ENCODE assay signal across 8 mouse cellular contexts in genomic region chr7:97325156-97325985, GRCm38 (mm10). TPM values are rescaled to one million over a fixed set of nuclear protein-coding genes. Genes with fewer than 3 reads are reported as not detected.
A peak's percentile ranks its signal among the peaks of the same experiment; 100 is the strongest.
DNase-seq lines count a peak whose midpoint lies in the region; ATAC-seq and TF ChIP-seq lines count a peak whose summit lies in the region.

No protein-coding gene starts in this region.

- peak overlapping the region; percentile 49 for H3K4me2 ChIP-seq in embryonic facial prominence, embryonic 11.5 days (ENCODE audit: low read depth, low read length)
- H3K4me2 ChIP-seq in hindbrain, embryonic 13.5 days = peak overlapping the region; percentile 58
- peak overlapping the region; percentile 29 for H3K4me2 ChIP-seq in midbrain, embryonic 11.5 days

- H3K27me3 ChIP-seq in embryonic facial prominence, embryonic 11.5 days (ENCODE audit: control insufficient read depth, insufficient read depth, low read length) = peaks cover 21% of the 10 kb centered on the region
- peaks cover 43% of the 10 kb centered on the region for H3K27me3 ChIP-seq in hindbrain, embryonic 13.5 days
- peaks cover 27% of the 10 kb centered on the region for H3K27me3 ChIP-seq in midbrain, embryonic 11.5 days (ENCODE audit: control insufficient read depth, insufficient read depth, low read length)
- H3K27me3 ChIP-seq in testis, adult 2 months (ENCODE audit: control insufficient read depth, insufficient read depth, low read length) = no peaks in the 10 kb centered on the region

- TF ChIP-seq POLR2A in testis, adult 2 months (IDR thresholded peaks at IDR 0.05; ENCODE audit: control insufficient read depth, low read depth, low read length) = no peak

- WGBS in embryonic facial prominence, embryonic 11.5 days = 12% methylated on average over 85 of the region's 96 CpGs
- 13% methylated on average over 96 of the region's 96 CpGs for WGBS in hindbrain, embryonic 13.5 days
- WGBS in midbrain, embryonic 11.5 days = 13% methylated on average over 87 of the region's 96 CpGs

- peak; percentile 36 to 57 for DNase-seq in kidney, postnatal 4 days
- DNase-seq in kidney, adult 9 months = no peak
- DNase-seq in embryonic facial prominence, embryonic 11.5 days (ENCODE audit: low spot score) = peak; percentile 46
- DNase-seq in midbrain, embryonic 11.5 days (ENCODE audit: low spot score, missing footprints) = peak; percentile 81
- DNase-seq in gastrocnemius, adult 2 months = no peak

- no peaks in the 10 kb centered on the region for H3K9me3 ChIP-seq in embryonic facial prominence, embryonic 11.5 days (replicated peaks; ENCODE audit: control insufficient read depth, low read length)
- no peaks in the 10 kb centered on the region for H3K9me3 ChIP-seq in hindbrain, embryonic 13.5 days
- no peaks in the 10 kb centered on the region for H3K9me3 ChIP-seq in midbrain, embryonic 11.5 days (ENCODE audit: control insufficient read depth, low read length)

- H3K27ac ChIP-seq in embryonic facial prominence, embryonic 11.5 days (replicated peaks; ENCODE audit: low read depth, low read length) = no peak overlapping the region
- H3K27ac ChIP-seq in hindbrain, embryonic 13.5 days = no peak overlapping the region
- no peak overlapping the region for H3K27ac ChIP-seq in midbrain, embryonic 11.5 days (ENCODE audit: low read depth, low read length)
- no peak overlapping the region for H3K27ac ChIP-seq in testis, adult 2 months (ENCODE audit: control insufficient read depth, insufficient read depth, low read depth, low read length)
- H3K27ac ChIP-seq in gastrocnemius, adult 2 months = no peak overlapping the region

- peaks cover 4% of the 10 kb centered on the region; the same call in 1 of the 2 replicates for H3K4me1 ChIP-seq in embryonic facial prominence, embryonic 11.5 days (ENCODE audit: control insufficient read depth, insufficient read depth, low read length)
- H3K4me1 ChIP-seq in hindbrain, embryonic 13.5 days (replicated peaks) = peaks cover 24% of the 10 kb centered on the region
- H3K4me1 ChIP-seq in midbrain, embryonic 11.5 days (ENCODE audit: control insufficient read depth, insufficient read depth, low read length) = peaks cover 2% of the 10 kb centered on the region; the same call in 1 of the 2 replicates
- H3K4me1 ChIP-seq in testis, adult 2 months (ENCODE audit: control insufficient read depth, insufficient read depth, low read length) = peaks cover 16% of the 10 kb centered on the region

- H3K4me3 ChIP-seq in embryonic facial prominence, embryonic 11.5 days (ENCODE audit: low read depth, low read length) = peak overlapping the region; percentile 26
- H3K4me3 ChIP-seq in hindbrain, embryonic 13.5 days = peak overlapping the region; percentile 36
- H3K4me3 ChIP-seq in midbrain, embryonic 11.5 days (ENCODE audit: low read depth, low read length) = peak overlapping the region; percentile 19
- peak overlapping the region; percentile 74 for H3K4me3 ChIP-seq in testis, adult 2 months (ENCODE audit: control insufficient read depth, low read depth, low read length)
- no peak overlapping the region for H3K4me3 ChIP-seq in gastrocnemius, adult 2 months

- TF ChIP-seq CTCF in testis, adult 2 months (IDR thresholded peaks at IDR 0.05; ENCODE audit: control insufficient read depth, insufficient read depth, insufficient replicate concordance, low read depth, low read length) = no peak
- no peak for TF ChIP-seq CTCF in gastrocnemius, adult 2 months (IDR thresholded peaks at IDR 0.05)

- intact Hi-C loops in gastrocnemius, adult 2 months (cut with DNase I) = no loop called here

- H3K9ac ChIP-seq in embryonic facial prominence, embryonic 11.5 days (replicated peaks; ENCODE audit: low read length) = no peak overlapping the region
- peak overlapping the region; percentile 39 for H3K9ac ChIP-seq in hindbrain, embryonic 13.5 days
- H3K9ac ChIP-seq in midbrain, embryonic 11.5 days (ENCODE audit: low read length) = no peak overlapping the region

- ATAC-seq in embryonic facial prominence, embryonic 11.5 days (replicated peaks; ENCODE audit: insufficient number of reproducible peaks, low FRiP score, low TSS enrichment, low read depth) = peak; percentile 26; the same call in 1 of the 2 replicates
- peak; percentile 38 for ATAC-seq in hindbrain, embryonic 13.5 days (ENCODE audit: low FRiP score)
- ATAC-seq in midbrain, embryonic 11.5 days (ENCODE audit: low FRiP score) = peak; percentile 34; the same call in 1 of the 2 replicates
- no peak for ATAC-seq in inflammation-experienced regulatory T-cells, adult 6 months

- H3K36me3 ChIP-seq in embryonic facial prominence, embryonic 11.5 days (replicated peaks; ENCODE audit: control insufficient read depth, insufficient read depth, low read depth, low read length) = no peaks in the 10 kb centered on the region
- H3K36me3 ChIP-seq in hindbrain, embryonic 13.5 days = peaks cover 28% of the 10 kb centered on the region
- H3K36me3 ChIP-seq in midbrain, embryonic 11.5 days (ENCODE audit: control insufficient read depth, insufficient read depth, low read length) = no peaks in the 10 kb centered on the region
- H3K36me3 ChIP-seq in testis, adult 2 months (ENCODE audit: control insufficient read depth, insufficient read depth, low read length) = no peaks in the 10 kb centered on the region

RNA-seq across cellular contexts. Expression of gene Usp35, which starts 6.4 kb away (rescaled TPM):
- polyA plus RNA-seq in embryonic facial prominence, embryonic 11.5 days (2014; fragmentation: Nextera tagmentation; extraction: Ambion mirVana) = 1.2 and 3.0 TPM in 2 replicates
- polyA plus RNA-seq in hindbrain, embryonic 13.5 days (2015; fragmentation: Nextera tagmentation; extraction: Ambion mirVana) = 3.2 and 3.6 TPM in 2 replicates
- 2.5 and 2.9 TPM in 2 replicates for polyA plus RNA-seq in midbrain, embryonic 11.5 days (2014; fragmentation: Nextera tagmentation; extraction: Ambion mirVana)
- polyA plus RNA-seq in testis, adult 2 months (2012; rRNA removed) = 2.9 and 3.6 TPM in 2 replicates
- 1 to 10 TPM in 2 of 3 experiments, under 1 TPM in 1; 0.87 to 2.3 (median 2.3) TPM for polyA plus RNA-seq in inflammation-experienced regulatory T-cells, adult 6 months (2017; shearing (Covaris generic))
- total RNA-seq in gastrocnemius, adult 2 months (2021) = under 1 TPM; 0.45 to 0.64 TPM

RNA-seq across cellular contexts. Expression of gene Kctd21, which starts 6.8 kb away (rescaled TPM):
- polyA plus RNA-seq in embryonic facial prominence, embryonic 11.5 days (2014; fragmentation: Nextera tagmentation; extraction: Ambion mirVana) = 5.0 TPM in 2 replicates
- polyA plus RNA-seq in hindbrain, embryonic 13.5 days (2015; fragmentation: Nextera tagmentation; extraction: Ambion mirVana) = 7.6 and 7.9 TPM in 2 replicates
- polyA plus RNA-seq in midbrain, embryonic 11.5 days (2014; fragmentation: Nextera tagmentation; extraction: Ambion mirVana) = 4.6 and 5.8 TPM in 2 replicates
- polyA plus RNA-seq in testis, adult 2 months (2012; rRNA removed) = 1.2 and 1.3 TPM in 2 replicates
- polyA plus RNA-seq in inflammation-experienced regulatory T-cells, adult 6 months (2017; shearing (Covaris generic)) = 1 to 10 TPM in 2 of 3 experiments, under 1 TPM in 1; 0.97 to 1.6 (median 1.5) TPM
- total RNA-seq in gastrocnemius, adult 2 months (2021) = 1 to 10 TPM; 3.4 to 5.1 TPM

RNA-seq across cellular contexts. Expression of gene Alg8, which starts 46.0 kb away (rescaled TPM):
- polyA plus RNA-seq in embryonic facial prominence, embryonic 11.5 days (2014; fragmentation: Nextera tagmentation; extraction: Ambion mirVana) = 39.7 and 41.8 TPM in 2 replicates
- 16.5 and 17.4 TPM in 2 replicates for polyA plus RNA-seq in hindbrain, embryonic 13.5 days (2015; fragmentation: Nextera tagmentation; extraction: Ambion mirVana)
- polyA plus RNA-seq in midbrain, embryonic 11.5 days (2014; fragmentation: Nextera tagmentation; extraction: Ambion mirVana) = 37.1 and 38.1 TPM in 2 replicates
- 39.4 and 50.3 TPM in 2 replicates for polyA plus RNA-seq in testis, adult 2 months (2012; rRNA removed)
- polyA plus RNA-seq in inflammation-experienced regulatory T-cells, adult 6 months (2017; shearing (Covaris generic)) = 10 to 100 TPM; 18.9 to 27.2 (median 22.7) TPM
- total RNA-seq in gastrocnemius, adult 2 months (2021) = 1 to 10 TPM; 3.1 to 4.7 TPM

Comparison
In these comparisons a context has a peak if more than half of its experiments do, and no peak if none do; other contexts are left out.
1. DNase-seq: peak in kidney, postnatal 4 days (2 of 2), embryonic facial prominence, embryonic 11.5 days (single experiment) and midbrain, embryonic 11.5 days (single experiment); none in kidney, adult 9 months (single experiment) and gastrocnemius, adult 2 months (single experiment).
2. Peak in every context shown above with its lines, with median percentiles within 50 percentile points of each other: H3K4me2 ChIP-seq.